Mouse (Mus musculus): ENCODE results near the gene Radil.
A peak's percentile ranks its signal among the peaks of the same experiment; 100 is the strongest.

Gene Radil

GRCm38 (mm10) chr5:142482512-142482911 is 68.4 kb downstream of the Radil start:
- no peak for DNase-seq (ENCODE audit: low spot score)

- peak; percentile 90 for DNase-seq (ENCODE audit: low spot score)
These were observed 72.0 kb downstream of the Radil start for GRCm38 (mm10) chr5:142478829-142479435.

GRCm38 (mm10) chr5:142477866-142478615 is 72.9 kb downstream of the Radil start:
- no peak for DNase-seq (ENCODE audit: low spot score)

- peak; percentile 81 for DNase-seq (ENCODE audit: low spot score)
These were observed 73.6 kb downstream of the Radil start for GRCm38 (mm10) chr5:142477346-142477745.

- no peak for DNase-seq (ENCODE audit: low spot score)
These were observed 75.2 kb downstream of the Radil start for GRCm38 (mm10) chr5:142475669-142476068.

GRCm38 (mm10) chr5:142473696-142474095 is 77.2 kb downstream of the Radil start:
- DNase-seq (ENCODE audit: low spot score), result peak; percentile 45

GRCm38 (mm10) chr5:142469796-142470195 is 81.1 kb downstream of the Radil start:
- DNase-seq (ENCODE audit: low spot score), result no peak

- DNase-seq (ENCODE audit: low spot score), result no peak
These were observed 82.5 kb downstream of the Radil start for GRCm38 (mm10) chr5:142468375-142468774.

- peak; percentile 98 for DNase-seq (ENCODE audit: low spot score)
These were observed 87.1 kb downstream of the Radil start, which contains the start of gene Ap5z1 for GRCm38 (mm10) chr5:142463461-142464454. Gene Ap5z1 (plus strand): TSS chr5:142463944.

- DNase-seq (ENCODE audit: low spot score), result no peak
These were observed 87.9 kb downstream of the Radil start for GRCm38 (mm10) chr5:142463011-142463410.

- DNase-seq (ENCODE audit: low spot score), result no peak
These were observed 88.3 kb downstream of the Radil start for GRCm38 (mm10) chr5:142462641-142462948.

- no peak for DNase-seq (ENCODE audit: low spot score)
These were observed 88.8 kb downstream of the Radil start for GRCm38 (mm10) chr5:142461942-142462640.

GRCm38 (mm10) chr5:142459834-142460233 is 91.1 kb downstream of the Radil start:
- DNase-seq (ENCODE audit: low spot score), result no peak

GRCm38 (mm10) chr5:142458791-142459557 is 91.9 kb downstream of the Radil start:
- no peak for DNase-seq (ENCODE audit: low spot score)

GRCm38 (mm10) chr5:142457345-142457744 is 93.6 kb downstream of the Radil start:
- peak; percentile 84 for DNase-seq (ENCODE audit: low spot score)

GRCm38 (mm10) chr5:142456318-142456717 is 94.6 kb downstream of the Radil start:
- no peak for DNase-seq (ENCODE audit: low spot score)

GRCm38 (mm10) chr5:142453742-142454141 is 97.2 kb downstream of the Radil start:
- DNase-seq (ENCODE audit: low spot score), result no peak

- no peak for DNase-seq (ENCODE audit: low spot score)
These were observed 99.1 kb downstream of the Radil start for GRCm38 (mm10) chr5:142451759-142452158.

GRCm38 (mm10) chr5:142450846-142451245 is 100.1 kb downstream of the Radil start:
- DNase-seq (ENCODE audit: low spot score), result no peak

- no peak for DNase-seq (ENCODE audit: low spot score)
These were observed 102.3 kb downstream of the Radil start for GRCm38 (mm10) chr5:142448623-142449022.

GRCm38 (mm10) chr5:142448076-142448475 is 102.8 kb downstream of the Radil start:
- peak; percentile 94 for DNase-seq (ENCODE audit: low spot score)
